In genomic region chr7:89560939-89561338, GRCm38 (mm10) we compare ENCODE assay signal across 13 mouse cellular contexts. TPM values are rescaled to one million over a fixed set of nuclear protein-coding genes. Genes with fewer than 3 reads are reported as not detected.
A peak's percentile ranks its signal among the peaks of the same experiment; 100 is the strongest.
DNase-seq lines count a peak whose midpoint lies in the region; ATAC-seq and TF ChIP-seq lines count a peak whose summit lies in the region.
"Had no signal": no experiment of that assay in that cellular context is flagged by ENCODE, and none has a peak within 500 bp of the region (broad histone marks: within the 10 kb centered on the region; RNA-seq: fewer than 3 reads in every experiment).

No protein-coding gene starts in this region.

- WGBS in stomach, embryonic 16.5 days: 60% methylated on average over 3 of the region's 3 CpGs
- WGBS in stomach, postnatal 0 days: 58% methylated on average over 3 of the region's 3 CpGs
- WGBS in hindbrain, embryonic 10.5 days: 67% methylated on average over 3 of the region's 3 CpGs

- no peak for ATAC-seq in stomach, embryonic 16.5 days (ENCODE audit: insufficient read depth, low FRiP score)
- no peak for ATAC-seq in stomach, postnatal 0 days (ENCODE audit: low FRiP score, low TSS enrichment)
- ATAC-seq: midbrain, embryonic 13.5 days had no signal

- intact Hi-C loops in gastrocnemius, adult 2 months (cut with DNase I): loop anchor here (10.0 kb wide), 1 partner anchor 74 kb away; the partner anchor contains the start of gene Me3

- H3K27me3 ChIP-seq in stomach, embryonic 16.5 days (ENCODE audit: control insufficient read depth, insufficient read depth, low read length): no peaks in the 10 kb centered on the region
- H3K27me3 ChIP-seq in stomach, postnatal 0 days (ENCODE audit: control insufficient read depth, insufficient read depth, low read length): no peaks in the 10 kb centered on the region
- H3K27me3 ChIP-seq in hindbrain, embryonic 10.5 days (ENCODE audit: insufficient read depth, poor library complexity, severe bottlenecking): no peaks in the 10 kb centered on the region
- H3K27me3 ChIP-seq: lung, embryonic 15.5 days; midbrain, embryonic 13.5 days; neural tube, embryonic 15.5 days had no signal

- H3K27ac ChIP-seq in gastrocnemius, adult 2 months: peak overlapping the region; percentile 56
- peak overlapping the region; percentile 50; the same call in 1 of the 2 replicates for H3K27ac ChIP-seq in stomach, embryonic 16.5 days (ENCODE audit: low read length)
- no peak overlapping the region for H3K27ac ChIP-seq in stomach, postnatal 0 days (replicated peaks)
- H3K27ac ChIP-seq in hindbrain, embryonic 10.5 days: no peak overlapping the region
- H3K27ac ChIP-seq: kidney, postnatal 0 days; lung, embryonic 15.5 days; midbrain, embryonic 13.5 days; neural tube, embryonic 15.5 days had no signal

- no peak overlapping the region for H3K4me3 ChIP-seq in gastrocnemius, adult 2 months
- H3K4me3 ChIP-seq in stomach, embryonic 16.5 days (replicated peaks; ENCODE audit: low read length): no peak overlapping the region
- no peak overlapping the region for H3K4me3 ChIP-seq in stomach, postnatal 0 days (ENCODE audit: low read depth, low read length)
- H3K4me3 ChIP-seq in hindbrain, embryonic 10.5 days: no peak overlapping the region
- H3K4me3 ChIP-seq: lung, embryonic 15.5 days; midbrain, embryonic 13.5 days; neural tube, embryonic 15.5 days had no signal

- H3K4me2 ChIP-seq in stomach, embryonic 16.5 days (ENCODE audit: low read depth, low read length): no peak overlapping the region
- H3K4me2 ChIP-seq in stomach, postnatal 0 days (replicated peaks; ENCODE audit: low read depth): no peak overlapping the region
- H3K4me2 ChIP-seq: lung, embryonic 15.5 days; midbrain, embryonic 13.5 days; neural tube, embryonic 15.5 days had no signal

- no peak for TF ChIP-seq EP300 in stomach, postnatal 0 days (optimal IDR thresholded peaks at IDR 0.05)

- no peak overlapping the region for H3K9ac ChIP-seq in stomach, embryonic 16.5 days (ENCODE audit: low read length)
- H3K9ac ChIP-seq in stomach, postnatal 0 days (ENCODE audit: low read length): no peak overlapping the region
- H3K9ac ChIP-seq: lung, embryonic 15.5 days; midbrain, embryonic 13.5 days; neural tube, embryonic 15.5 days had no signal

- no peaks in the 10 kb centered on the region for H3K9me3 ChIP-seq in stomach, embryonic 16.5 days (replicated peaks; ENCODE audit: control insufficient read depth, low read length)
- no peaks in the 10 kb centered on the region for H3K9me3 ChIP-seq in stomach, postnatal 0 days (ENCODE audit: control insufficient read depth, low read length)
- H3K9me3 ChIP-seq in hindbrain, embryonic 10.5 days: no peaks in the 10 kb centered on the region
- H3K9me3 ChIP-seq: lung, embryonic 15.5 days; midbrain, embryonic 13.5 days; neural tube, embryonic 15.5 days had no signal

- TF ChIP-seq CTCF in gastrocnemius, adult 2 months (IDR thresholded peaks at IDR 0.05): no peak
- TF ChIP-seq CTCF in stomach, postnatal 0 days (IDR thresholded peaks at IDR 0.05; ENCODE audit: low read depth): no peak

- peaks cover 7% of the 10 kb centered on the region for H3K4me1 ChIP-seq in stomach, embryonic 16.5 days (ENCODE audit: control insufficient read depth, insufficient read depth, low read length)
- no peaks in the 10 kb centered on the region for H3K4me1 ChIP-seq in stomach, postnatal 0 days (replicated peaks; ENCODE audit: control insufficient read depth, insufficient read depth)
- H3K4me1 ChIP-seq in hindbrain, embryonic 10.5 days (replicated peaks): peaks cover 5% of the 10 kb centered on the region
- H3K4me1 ChIP-seq: lung, embryonic 15.5 days; neural tube, embryonic 15.5 days had no signal

- no peaks in the 10 kb centered on the region for H3K36me3 ChIP-seq in stomach, embryonic 16.5 days (ENCODE audit: control insufficient read depth, insufficient read depth, low read length)
- H3K36me3 ChIP-seq in stomach, postnatal 0 days (ENCODE audit: control insufficient read depth, insufficient read depth, low read length): no peaks in the 10 kb centered on the region
- no peaks in the 10 kb centered on the region for H3K36me3 ChIP-seq in hindbrain, embryonic 10.5 days
- H3K36me3 ChIP-seq: lung, embryonic 15.5 days; midbrain, embryonic 13.5 days; neural tube, embryonic 15.5 days had no signal

- DNase-seq in gastrocnemius, adult 2 months: peak; percentile 19
- no peak for DNase-seq in gastrocnemius, adult 8-10 months (ENCODE audit: low spot score in 2 of 2)
- no peak for DNase-seq in stomach, postnatal 0 days (ENCODE audit: low spot score)
- DNase-seq in adrenal gland, postnatal 36 days: peak; percentile 66 to 74
- DNase-seq in skeletal muscle tissue, adult 2 months (ENCODE audit: low read depth, low spot score): peak; percentile 42
- DNase-seq in hindbrain, embryonic 10.5 days (ENCODE audit: low spot score): no peak
- DNase-seq in thymus, adult 18-20 months: no peak
- DNase-seq: gastrocnemius, postnatal 14 days had no signal

RNA-seq across cellular contexts. Expression of gene Prss23, which starts 34.0 kb away (rescaled TPM):
- 10 to 100 TPM; 40.4 to 72.1 TPM for total RNA-seq in gastrocnemius, adult 2 months (2021)
- total RNA-seq in gastrocnemius, adult 8-10 months (2022): 10 to 100 TPM; 48.3 to 61.7 (median 58.2) TPM
- 69.7 and 71.4 TPM in 2 replicates for polyA plus RNA-seq in stomach, embryonic 16.5 days (2015; fragmentation: Nextera tagmentation; extraction: Ambion mirVana)
- polyA plus RNA-seq in stomach, postnatal 0 days (2015; fragmentation: Nextera tagmentation; extraction: Ambion mirVana): 58.3 and 67.7 TPM in 2 replicates
- 10 to 100 TPM; 17.7 to 29.7 TPM for total RNA-seq in adrenal gland, postnatal 36 days (2021)
- 23.6 and 25.3 TPM in 2 replicates for polyA plus RNA-seq in hindbrain, embryonic 10.5 days (2016; fragmentation: Nextera tagmentation; extraction: Ambion mirVana)

Comparison
In these comparisons a context has a peak if more than half of its experiments do, and no peak if none do; other contexts are left out.
1. DNase-seq: peak in gastrocnemius, adult 2 months (single experiment), adrenal gland, postnatal 36 days (2 of 2) and skeletal muscle tissue, adult 2 months (single experiment); none in gastrocnemius, adult 8-10 months (0 of 2), stomach, postnatal 0 days (single experiment), hindbrain, embryonic 10.5 days (single experiment) and thymus, adult 18-20 months (0 of 2).
2. H3K27ac ChIP-seq: peak in gastrocnemius, adult 2 months (single experiment) and stomach, embryonic 16.5 days (single experiment); none in stomach, postnatal 0 days (single experiment) and hindbrain, embryonic 10.5 days (single experiment).